Mouse (Mus musculus): ENCODE data around the gene Rab28. TPM values are rescaled to one million over a fixed set of nuclear protein-coding genes. Genes with fewer than 3 reads are reported as not detected.
"Not testable (repeated sequence)": the region's sequence is repeated elsewhere in the genome, so short reads cannot be mapped to it uniquely, and the experiment has no call there.

The Rab28 gene
- polyA plus RNA-seq, 1 experiment from 2014 or later, result 41.6 TPM

DNA sequence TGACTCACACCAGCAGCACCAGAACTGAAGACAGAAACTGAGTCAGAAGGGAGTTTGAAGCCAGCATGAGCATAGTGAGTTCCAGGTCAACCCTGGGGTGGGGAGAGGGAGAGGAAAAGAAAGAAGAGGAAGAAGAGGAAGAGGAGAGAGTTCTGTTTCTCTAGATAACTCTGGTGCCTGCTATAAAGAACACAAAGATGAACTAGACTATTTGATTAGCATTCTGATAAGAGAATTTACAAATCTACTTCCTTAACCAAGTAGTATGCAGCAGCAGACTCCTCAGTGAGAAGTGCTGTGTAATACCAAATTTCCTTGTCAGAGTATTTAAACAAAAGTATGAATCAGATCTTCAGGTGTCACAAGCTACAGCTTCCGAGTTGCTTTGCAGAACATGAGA is 19.1 kb upstream of the Rab28 start:
- Histone ChIP-seq H3K4me3 (no peak overlapping the region), H3K9ac (no peak overlapping the region), H3K27me3 (replicated peaks) (no peaks in the 10 kb centered on the region), H3K4me1 (replicated peaks) (no peaks in the 10 kb centered on the region), H3K27ac (ENCODE audit: poor library complexity, severe bottlenecking) (no peak overlapping the region), H3K9me3 (replicated peaks) (no peaks in the 10 kb centered on the region), H3K36me3 (no peaks in the 10 kb centered on the region), H3K4me2 (no peak overlapping the region)
- WGBS, result 73% methylated on average over 1 of the region's 1 CpGs
- no peak for ATAC-seq (ENCODE audit: insufficient number of reproducible peaks, low FRiP score)

DNA sequence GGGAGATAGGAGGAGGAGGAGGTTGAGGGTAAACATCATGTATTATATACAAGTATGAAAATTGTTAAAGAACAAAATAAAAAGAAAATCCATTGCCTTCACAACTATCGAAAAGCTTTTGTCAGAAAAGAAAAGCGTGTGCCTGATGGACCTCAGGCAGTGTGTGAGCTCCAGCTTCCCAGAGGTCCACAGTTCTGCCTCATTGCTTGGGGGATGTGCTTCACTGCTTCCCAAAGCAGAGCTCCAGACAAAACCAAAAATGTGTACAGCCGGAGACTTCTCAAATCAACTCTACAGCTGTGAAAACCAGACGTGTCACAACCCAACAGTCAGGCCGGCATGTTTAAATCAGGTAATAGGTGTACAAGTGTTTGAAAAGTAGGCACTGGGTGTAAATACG is 17.6 kb upstream of the Rab28 start:
- H3K9me3 ChIP-seq (replicated peaks), result no peaks in the 10 kb centered on the region
- no peak for ATAC-seq (ENCODE audit: insufficient number of reproducible peaks, low FRiP score)
- 83% methylated on average over 6 of the region's 6 CpGs for WGBS
- no peak overlapping the region for H3K27ac ChIP-seq (ENCODE audit: poor library complexity, severe bottlenecking)
- no peak overlapping the region for H3K9ac ChIP-seq
- no peaks in the 10 kb centered on the region for H3K36me3 ChIP-seq
- no peaks in the 10 kb centered on the region for H3K4me1 ChIP-seq (replicated peaks)
- H3K4me2 ChIP-seq, result no peak overlapping the region
- no peak overlapping the region for H3K4me3 ChIP-seq
- no peaks in the 10 kb centered on the region for H3K27me3 ChIP-seq (replicated peaks)

DNA sequence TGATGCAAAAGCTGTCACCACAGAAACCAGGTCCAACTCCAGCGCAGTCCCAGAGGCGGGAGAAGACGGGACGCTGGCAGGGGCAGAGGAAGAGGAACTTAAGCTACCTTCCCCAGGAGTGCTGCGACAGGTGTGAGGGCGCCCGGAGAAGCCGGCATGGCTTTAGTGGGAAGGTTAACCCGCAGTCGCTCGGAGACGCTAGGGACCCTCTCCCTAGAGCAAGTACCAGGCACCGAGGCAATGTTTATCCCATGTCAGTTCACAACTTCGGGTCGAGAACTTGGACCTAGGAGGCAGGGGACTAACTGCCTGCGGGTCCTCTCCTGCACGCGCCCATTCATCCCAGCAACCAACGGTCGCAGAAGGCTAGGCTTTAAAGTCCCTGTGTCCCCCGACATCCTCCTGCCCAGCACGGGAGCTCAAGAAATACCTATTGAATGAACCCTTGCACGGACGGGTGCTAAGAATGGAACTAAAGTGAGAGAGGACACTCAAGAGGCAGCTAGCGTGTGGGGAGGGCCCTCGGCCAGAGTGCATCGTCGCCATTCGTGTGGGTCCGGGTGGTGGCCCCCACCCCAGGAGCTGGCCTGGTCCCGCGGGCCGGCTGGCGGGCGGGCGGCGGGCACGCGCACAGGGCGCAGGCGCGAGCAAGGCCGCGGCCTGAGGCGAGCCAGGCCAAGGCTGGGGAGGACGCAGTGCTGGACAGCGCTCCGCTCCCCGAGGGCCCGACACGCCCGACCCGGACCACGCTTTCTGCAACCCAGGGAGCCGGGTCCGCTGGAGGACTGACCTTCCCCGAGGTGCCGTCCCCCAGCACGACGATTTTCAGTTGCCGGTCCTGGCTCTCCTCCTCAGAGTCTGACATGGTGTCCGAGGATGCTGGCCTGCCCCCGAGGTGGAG is 592 bp downstream of the Rab28 start:
- peak; percentile 91 for ATAC-seq (ENCODE audit: insufficient number of reproducible peaks, low FRiP score)
- WGBS, result under 1% methylated on average over 58 of the region's 63 CpGs
- peak overlapping the region; percentile 100 for H3K4me2 ChIP-seq

DNA sequence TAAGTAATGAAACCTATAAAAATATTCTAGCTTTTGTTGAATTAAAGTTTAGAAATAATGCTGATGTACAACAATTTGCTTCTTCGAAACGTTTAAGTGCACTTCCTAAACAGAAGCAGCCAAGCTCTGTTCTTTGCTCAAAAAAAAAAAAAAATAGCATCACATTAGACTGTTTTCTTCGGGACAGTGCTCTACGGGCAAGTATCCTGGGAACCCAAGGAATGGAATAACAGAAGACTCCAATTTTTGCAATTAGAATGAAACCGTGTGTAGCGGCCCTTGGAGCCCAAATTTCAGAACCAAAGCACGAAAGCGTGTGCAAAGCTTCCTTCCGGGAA is 1.2 kb downstream of the Rab28 start:
- Histone ChIP-seq H3K9me3 (replicated peaks) (no peaks in the 10 kb centered on the region), H3K4me3 (peak overlapping the region; percentile 73), H3K27me3 (replicated peaks) (no peaks in the 10 kb centered on the region), H3K36me3 (no peaks in the 10 kb centered on the region), H3K9ac (peak overlapping the region; percentile 73), H3K4me2 (peak overlapping the region; percentile 100), H3K4me1 (replicated peaks) (peaks cover 8% of the 10 kb centered on the region), H3K27ac (ENCODE audit: poor library complexity, severe bottlenecking) (no peak overlapping the region)
- 6% methylated on average over 9 of the region's 9 CpGs for WGBS
- ATAC-seq (ENCODE audit: insufficient number of reproducible peaks, low FRiP score), result no peak

More for the DNA sequence above, 592 bp downstream of the Rab28 start:
- peaks cover 8% of the 10 kb centered on the region for H3K4me1 ChIP-seq (replicated peaks)
- H3K36me3 ChIP-seq, result no peaks in the 10 kb centered on the region
- H3K9me3 ChIP-seq (replicated peaks), result no peaks in the 10 kb centered on the region
- H3K27me3 ChIP-seq (replicated peaks), result no peaks in the 10 kb centered on the region
- H3K4me3 ChIP-seq, result peak overlapping the region; percentile 73
- H3K9ac ChIP-seq, result peak overlapping the region; percentile 73
- H3K27ac ChIP-seq (ENCODE audit: poor library complexity, severe bottlenecking), result peak overlapping the region; percentile 77

DNA sequence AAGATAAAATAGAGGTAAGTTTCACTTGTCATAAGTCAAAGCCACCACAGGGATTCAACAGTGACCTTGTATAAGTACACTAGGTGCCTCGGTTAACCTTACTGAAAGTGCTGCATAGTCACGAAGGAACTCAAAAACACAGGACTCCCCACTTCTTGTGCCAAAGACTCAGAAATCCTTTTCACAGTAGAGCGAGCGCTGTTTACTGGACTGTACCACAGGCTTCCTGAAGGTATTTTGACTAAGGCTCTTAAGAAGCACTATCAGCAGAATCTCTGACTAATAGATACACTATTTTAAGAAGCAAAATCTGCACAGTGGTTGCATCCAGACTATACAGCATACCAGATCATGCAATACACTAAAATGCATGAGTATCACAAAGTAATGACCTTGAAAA is 6.9 kb downstream of the Rab28 start:
- 77% methylated on average over 4 of the region's 4 CpGs for WGBS
- H3K9me3 ChIP-seq (replicated peaks); H3K9ac ChIP-seq; H3K36me3 ChIP-seq; H3K4me1 ChIP-seq (replicated peaks); H3K27ac ChIP-seq (ENCODE audit: poor library complexity, severe bottlenecking); H3K4me2 ChIP-seq; ATAC-seq (ENCODE audit: insufficient number of reproducible peaks, low FRiP score); H3K4me3 ChIP-seq; H3K27me3 ChIP-seq (replicated peaks): not testable (repeated sequence)

DNA sequence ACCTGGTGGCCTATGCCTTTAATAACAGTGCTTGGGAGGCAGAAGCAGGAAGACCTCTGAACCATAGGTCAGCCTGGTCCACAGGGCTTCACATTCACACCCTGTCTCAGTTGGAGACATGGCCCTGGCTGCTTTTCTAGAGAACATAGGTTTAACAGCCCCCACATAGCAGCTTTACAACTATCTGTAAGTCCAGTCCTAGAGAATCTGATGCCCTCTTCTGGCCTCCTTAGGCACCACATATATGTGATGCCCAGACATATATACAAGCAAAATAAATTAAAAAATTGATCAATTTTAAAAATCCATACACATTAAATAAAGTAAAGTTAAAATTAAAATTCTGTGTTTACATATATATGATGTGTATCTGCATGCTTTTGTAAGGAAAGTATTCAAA is 10.0 kb downstream of the Rab28 start:
- Histone ChIP-seq H3K4me3 (no peak overlapping the region), H3K27me3 (replicated peaks) (no peaks in the 10 kb centered on the region), H3K36me3 (peaks cover 2% of the 10 kb centered on the region; the same call in 1 of the 2 replicates), H3K9ac (no peak overlapping the region), H3K9me3 (replicated peaks) (no peaks in the 10 kb centered on the region), H3K27ac (ENCODE audit: poor library complexity, severe bottlenecking) (no peak overlapping the region), H3K4me1 (replicated peaks) (no peaks in the 10 kb centered on the region), H3K4me2 (no peak overlapping the region)
- no peak for ATAC-seq (ENCODE audit: insufficient number of reproducible peaks, low FRiP score)

DNA sequence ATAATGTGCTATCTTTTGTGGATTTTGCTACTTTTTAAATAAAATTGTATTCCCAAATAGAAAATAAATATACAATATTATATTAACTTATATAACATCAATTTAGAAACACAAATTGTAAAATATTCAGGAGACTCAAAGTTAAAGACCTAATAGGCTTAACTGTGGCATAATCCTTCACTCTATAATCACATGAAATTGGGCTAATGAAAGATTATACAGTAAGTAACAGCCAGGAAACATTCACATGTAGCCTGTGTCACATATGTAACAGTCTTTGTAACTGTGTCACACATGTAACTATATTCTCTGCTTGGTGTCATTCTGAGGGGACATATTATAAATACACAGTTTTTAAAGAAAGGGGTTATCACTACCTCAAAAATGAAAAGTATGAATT is 22.9 kb downstream of the Rab28 start:
- Histone ChIP-seq H3K9ac (no peak overlapping the region), H3K4me1 (replicated peaks) (no peaks in the 10 kb centered on the region), H3K27me3 (replicated peaks) (no peaks in the 10 kb centered on the region), H3K4me3 (no peak overlapping the region), H3K36me3 (0 out of 2 replicates have a peak, but pooled peaks cover 2% of the 10 kb centered on the region), H3K4me2 (no peak overlapping the region), H3K27ac (ENCODE audit: poor library complexity, severe bottlenecking) (no peak overlapping the region), H3K9me3 (replicated peaks) (no peaks in the 10 kb centered on the region)
- ATAC-seq (ENCODE audit: insufficient number of reproducible peaks, low FRiP score), result no peak

DNA sequence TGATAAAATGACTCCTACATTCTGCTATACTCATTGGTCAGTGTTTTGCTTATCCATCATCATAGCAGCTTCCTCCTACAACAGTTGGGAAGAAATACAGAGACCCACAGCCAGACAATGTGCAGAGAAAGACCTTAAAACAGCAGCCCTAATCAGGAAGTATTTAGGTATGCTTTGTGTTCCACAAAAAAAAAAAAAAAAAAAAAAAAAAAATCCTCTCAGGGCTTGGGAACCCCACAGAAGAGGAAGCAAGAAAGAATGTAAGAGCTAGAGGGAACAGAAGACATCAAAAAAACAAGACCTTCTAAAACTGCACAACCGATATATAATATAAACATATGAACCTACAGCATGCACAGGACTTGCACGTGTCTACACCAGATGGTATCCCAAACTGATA is 24.0 kb downstream of the Rab28 start:
- Histone ChIP-seq H3K36me3 (0 out of 2 replicates have a peak, but pooled peaks cover 2% of the 10 kb centered on the region), H3K4me3 (no peak overlapping the region), H3K27ac (ENCODE audit: poor library complexity, severe bottlenecking) (no peak overlapping the region), H3K9me3 (replicated peaks) (no peaks in the 10 kb centered on the region), H3K4me1 (replicated peaks) (no peaks in the 10 kb centered on the region), H3K4me2 (no peak overlapping the region), H3K9ac (no peak overlapping the region), H3K27me3 (replicated peaks) (no peaks in the 10 kb centered on the region)
- no peak for ATAC-seq (ENCODE audit: insufficient number of reproducible peaks, low FRiP score)
- 97% methylated on average over 2 of the region's 2 CpGs for WGBS

DNA sequence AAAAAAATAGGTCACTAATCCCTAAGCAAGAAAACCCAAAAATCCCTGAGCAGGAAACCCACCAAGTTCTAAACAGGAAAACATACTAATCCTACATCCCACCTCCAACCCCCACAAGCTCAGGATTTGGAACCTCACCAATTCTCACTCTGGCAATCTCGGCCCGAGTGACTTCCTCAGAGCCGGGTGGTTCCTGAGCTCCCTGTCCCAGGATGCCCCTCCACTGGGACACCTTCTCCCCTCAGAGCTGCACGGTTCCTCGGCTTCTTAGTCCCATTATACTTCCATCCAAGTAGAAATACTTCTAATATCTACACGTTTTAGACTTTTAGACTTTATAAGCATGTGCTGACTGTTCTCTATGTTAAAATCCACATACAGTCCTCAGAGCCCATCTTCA is 41.9 kb downstream of the Rab28 start:
- 69% methylated on average over 6 of the region's 6 CpGs for WGBS
- H3K4me1 ChIP-seq (replicated peaks), result no peaks in the 10 kb centered on the region
- H3K4me2 ChIP-seq, result no peak overlapping the region
- ATAC-seq (ENCODE audit: insufficient number of reproducible peaks, low FRiP score), result no peak
- no peaks in the 10 kb centered on the region for H3K36me3 ChIP-seq
- no peak overlapping the region for H3K4me3 ChIP-seq
- no peaks in the 10 kb centered on the region for H3K27me3 ChIP-seq (replicated peaks)
- H3K9me3 ChIP-seq (replicated peaks), result no peaks in the 10 kb centered on the region
- no peak overlapping the region for H3K27ac ChIP-seq (ENCODE audit: poor library complexity, severe bottlenecking)
- no peak overlapping the region for H3K9ac ChIP-seq

DNA sequence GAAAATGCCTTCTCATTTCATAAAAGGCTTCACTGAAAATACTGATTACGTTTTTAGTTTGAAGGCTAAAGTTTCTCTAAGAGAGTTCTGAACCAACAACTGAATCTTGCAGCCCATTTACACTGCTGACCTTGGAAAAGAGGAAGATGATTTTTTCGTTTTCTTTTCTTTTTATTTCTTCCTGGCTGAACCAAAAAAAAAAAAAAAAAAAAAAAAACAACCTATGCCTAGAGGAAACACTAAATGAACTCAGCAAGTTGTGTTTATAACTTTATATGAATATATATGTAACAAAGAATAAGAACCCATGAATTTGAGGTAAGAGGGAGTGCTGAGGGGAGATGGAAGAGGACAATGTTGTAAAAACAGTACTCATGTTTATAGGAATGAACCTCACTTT is 71.2 kb downstream of the Rab28 start:
- Histone ChIP-seq H3K27ac (ENCODE audit: poor library complexity, severe bottlenecking) (no peak overlapping the region), H3K4me1 (replicated peaks) (no peaks in the 10 kb centered on the region), H3K36me3 (no peaks in the 10 kb centered on the region), H3K9me3 (replicated peaks) (no peaks in the 10 kb centered on the region), H3K9ac (no peak overlapping the region), H3K27me3 (replicated peaks) (no peaks in the 10 kb centered on the region), H3K4me3 (no peak overlapping the region), H3K4me2 (no peak overlapping the region)
- no peak for ATAC-seq (ENCODE audit: insufficient number of reproducible peaks, low FRiP score)
- WGBS, result 68% methylated on average over 2 of the region's 2 CpGs

DNA sequence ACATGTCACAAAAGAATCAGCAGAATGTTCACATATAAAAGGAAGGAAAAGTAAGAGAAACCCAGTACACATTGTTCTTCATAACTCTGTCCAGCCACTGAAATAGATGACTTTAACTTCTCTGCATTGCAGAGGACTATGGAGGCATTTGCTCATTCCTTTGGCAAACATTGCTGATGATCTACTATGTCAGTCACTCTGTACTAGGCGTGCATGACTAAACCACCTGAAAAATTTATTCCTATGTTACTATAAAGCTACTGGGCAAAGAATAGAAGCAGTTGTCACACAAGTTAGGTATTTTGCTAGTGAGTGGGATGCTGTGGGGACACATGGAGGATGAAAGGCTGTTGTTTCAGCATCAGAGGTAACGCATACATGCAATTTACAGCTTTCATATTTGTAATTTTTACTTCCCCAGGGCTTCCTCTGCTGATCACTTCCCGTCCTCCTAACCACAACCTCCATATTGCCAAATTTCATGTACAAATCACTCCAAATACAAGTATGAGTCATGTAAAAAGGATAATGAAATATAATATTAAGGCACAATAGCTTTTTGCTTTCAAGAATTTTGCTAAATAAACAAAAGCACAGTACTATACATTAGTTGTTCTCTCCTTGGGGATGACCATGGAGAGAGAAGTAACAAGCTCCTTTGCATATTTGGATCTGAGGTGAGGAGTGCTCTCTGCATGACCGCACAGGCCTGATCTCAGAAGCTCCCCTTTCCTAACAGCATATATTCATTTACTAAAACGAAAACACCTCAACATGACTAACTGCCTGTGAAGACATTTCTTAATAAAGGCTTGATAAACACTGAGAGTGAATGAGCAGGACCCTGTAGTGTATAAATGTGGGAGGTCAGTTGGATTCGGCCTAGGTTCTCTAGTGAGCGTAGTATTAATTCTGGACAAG is 80.5 kb downstream of the Rab28 start:
- no peaks in the 10 kb centered on the region for H3K36me3 ChIP-seq
- H3K27ac ChIP-seq (ENCODE audit: poor library complexity, severe bottlenecking), result no peak overlapping the region
- H3K9ac ChIP-seq, result no peak overlapping the region
- H3K9me3 ChIP-seq (replicated peaks), result no peaks in the 10 kb centered on the region
- H3K27me3 ChIP-seq (replicated peaks), result 0 out of 2 replicates have a peak, but pooled peaks cover 4% of the 10 kb centered on the region
- no peak for ATAC-seq (ENCODE audit: insufficient number of reproducible peaks, low FRiP score)
- no peak overlapping the region for H3K4me2 ChIP-seq
- WGBS, result 90% methylated on average over 7 of the region's 7 CpGs
- H3K4me3 ChIP-seq, result no peak overlapping the region
- peaks cover 4% of the 10 kb centered on the region for H3K4me1 ChIP-seq (replicated peaks)

All from heart, embryonic 12.5 days (tissue).